In the genomic region with DNA sequence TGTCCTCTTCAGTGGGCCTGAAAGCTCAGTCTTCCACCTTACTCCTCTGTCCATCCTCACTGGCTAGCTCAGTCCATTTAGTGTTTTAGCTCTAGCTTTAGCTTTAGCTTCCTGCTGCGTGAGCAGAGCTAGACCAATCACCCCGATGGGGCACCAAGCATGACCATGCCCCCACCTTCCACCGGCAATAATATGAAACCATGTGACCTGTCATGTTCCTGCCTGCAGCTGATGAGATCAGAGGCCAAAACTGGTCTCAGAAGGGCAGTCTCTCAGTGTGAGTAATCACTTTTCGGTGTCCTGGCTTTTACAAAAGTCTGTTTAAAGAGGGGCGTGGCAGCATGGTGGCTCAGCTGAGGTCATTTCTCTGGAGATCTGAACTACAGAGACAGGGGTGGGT, we compare ENCODE assay signal across 19 mouse cellular contexts.
DNase-seq lines count a peak whose midpoint lies in the region; ATAC-seq and TF ChIP-seq lines count a peak whose summit lies in the region.
"Had no signal": no experiment of that assay in that cellular context is flagged by ENCODE, and none has a peak within 500 bp of the region (broad histone marks: within the 10 kb centered on the region; RNA-seq: fewer than 3 reads in every experiment).

No protein-coding gene starts in this region.

- peak; percentile 61 for TF ChIP-seq EP300 in CH12.LX (IDR thresholded peaks at IDR 0.05; ENCODE audit: low read length)

- peak; percentile 65 for ATAC-seq in kidney, postnatal 0 days (replicated peaks; ENCODE audit: low FRiP score, low read depth)
- peak; percentile 73 for ATAC-seq in heart, embryonic 15.5 days (replicated peaks; ENCODE audit: insufficient number of reproducible peaks, insufficient read depth, low FRiP score, low read depth)
- no peak for ATAC-seq in forebrain, embryonic 15.5 days (replicated peaks)
- ATAC-seq: Patski had no signal

- no peaks in the 10 kb centered on the region for H3K4me1 ChIP-seq in kidney, postnatal 0 days (replicated peaks; ENCODE audit: insufficient read depth, low read length)
- H3K4me1 ChIP-seq in CH12.LX (ENCODE audit: control insufficient read depth in 1 of 2, insufficient read depth in 2 of 2) = peaks cover 5 to 11% of the 10 kb centered on the region in 2 experiments
- H3K4me1 ChIP-seq in heart, embryonic 15.5 days (replicated peaks) = peaks cover 34% of the 10 kb centered on the region
- no peaks in the 10 kb centered on the region for H3K4me1 ChIP-seq in forebrain, embryonic 15.5 days
- H3K4me1 ChIP-seq: embryonic facial prominence, embryonic 12.5 days had no signal

- 57% methylated on average over 5 of the region's 5 CpGs for WGBS in kidney, postnatal 0 days
- WGBS in heart, embryonic 15.5 days = 42% methylated on average over 5 of the region's 5 CpGs
- 39% methylated on average over 5 of the region's 5 CpGs for WGBS in macrophage (ENCODE audit: missing documents)
- WGBS in forebrain, embryonic 15.5 days = 76% methylated on average over 5 of the region's 5 CpGs

- no peak overlapping the region for H3K27ac ChIP-seq in kidney, postnatal 0 days
- H3K27ac ChIP-seq in CH12.LX (ENCODE audit: insufficient read depth, low read depth) = no peak overlapping the region
- peak overlapping the region; percentile 41 for H3K27ac ChIP-seq in heart, embryonic 15.5 days
- H3K27ac ChIP-seq in macrophage = peak overlapping the region; percentile 61
- no peak overlapping the region for H3K27ac ChIP-seq in forebrain, embryonic 15.5 days (replicated peaks)
- H3K27ac ChIP-seq: embryonic facial prominence, embryonic 12.5 days; hindbrain, embryonic 14.5 days; liver, embryonic 14.5 days; midbrain, embryonic 12.5 days had no signal

- TF ChIP-seq RAD21 in CH12.LX (IDR thresholded peaks at IDR 0.05; ENCODE audit: low read depth, low read length) = no peak

- no peaks in the 10 kb centered on the region for H3K9me3 ChIP-seq in kidney, postnatal 0 days (replicated peaks; ENCODE audit: low read length)
- H3K9me3 ChIP-seq in CH12.LX (replicated peaks; ENCODE audit: low read length) = no peaks in the 10 kb centered on the region
- no peaks in the 10 kb centered on the region for H3K9me3 ChIP-seq in heart, embryonic 15.5 days (replicated peaks)
- no peaks in the 10 kb centered on the region for H3K9me3 ChIP-seq in forebrain, embryonic 15.5 days
- H3K9me3 ChIP-seq: embryonic facial prominence, embryonic 12.5 days; midbrain, embryonic 12.5 days had no signal

- no peak for TF ChIP-seq POLR2A in CH12.LX (IDR thresholded peaks at IDR 0.05; ENCODE audit: low read depth, low read length)

- no peak for DNase-seq in kidney, postnatal 0 days (ENCODE audit: low spot score)
- DNase-seq in kidney, adult 11 months = no peak
- peak; percentile 43 for DNase-seq in CH12.LX (ENCODE audit: extremely low read depth)
- no peak for DNase-seq in retina, embryonic 14.5 days (ENCODE audit: low spot score)
- no peak for DNase-seq in embryo, embryonic 10.5 days (ENCODE audit: low spot score)
- DNase-seq: cerebellum, adult 11 months; cerebellum, postnatal 36 days; gastrocnemius, postnatal 14 days; kidney, adult 8-10 months; lung, postnatal 36 days; thymus, adult 18-20 months had no signal

- H3K4me2 ChIP-seq in kidney, postnatal 0 days (ENCODE audit: low read length) = no peak overlapping the region
- H3K4me2 ChIP-seq in CH12.LX (ENCODE audit: insufficient read depth, low read depth, poor library complexity, severe bottlenecking) = peak overlapping the region; percentile 51; the same call in 1 of the 2 replicates
- no peak overlapping the region for H3K4me2 ChIP-seq in heart, embryonic 15.5 days
- no peak overlapping the region for H3K4me2 ChIP-seq in forebrain, embryonic 15.5 days (replicated peaks)
- H3K4me2 ChIP-seq: embryonic facial prominence, embryonic 12.5 days; hindbrain, embryonic 14.5 days; midbrain, embryonic 12.5 days had no signal

- in situ Hi-C loops in CH12.LX (cut with MboI; ENCODE audit: low pct_ligation_motif_present, low pct_unique_long_range_greater_than_20kb, low sequenced_read_pairs) = loop anchor here (10.0 kb wide), 1 partner anchor 66 kb away; no protein-coding TSS in a partner anchor

- H3K9ac ChIP-seq in kidney, postnatal 0 days (ENCODE audit: low read depth, low read length) = no peak overlapping the region
- H3K9ac ChIP-seq in CH12.LX (ENCODE audit: insufficient read depth, low read depth) = no peak overlapping the region
- no peak overlapping the region for H3K9ac ChIP-seq in heart, embryonic 15.5 days
- H3K9ac ChIP-seq in forebrain, embryonic 15.5 days (replicated peaks) = no peak overlapping the region
- H3K9ac ChIP-seq: embryonic facial prominence, embryonic 12.5 days; hindbrain, embryonic 14.5 days; liver, embryonic 14.5 days; midbrain, embryonic 12.5 days had no signal

- no peaks in the 10 kb centered on the region for H3K79me2 ChIP-seq in CH12.LX (replicated peaks; ENCODE audit: control insufficient read depth, extremely low read depth, insufficient read depth, poor library complexity, severe bottlenecking)
- no peaks in the 10 kb centered on the region for H3K79me2 ChIP-seq in macrophage (ENCODE audit: inconsistent target)

- dilution Hi-C loops in CH12.LX (cut with MboI; ENCODE audit: extremely low pct_ligation_motif_present, extremely low pct_unique_long_range_greater_than_20kb, low sequenced_read_pairs) = no loop called here

- no peak for TF ChIP-seq CTCF in kidney, postnatal 0 days (IDR thresholded peaks at IDR 0.05; ENCODE audit: low read depth)
- no peak for TF ChIP-seq CTCF in CH12.LX (conservative IDR thresholded peaks at IDR 0.05 in 1 of 2, IDR thresholded peaks at IDR 0.05 in 1 of 2; ENCODE audit: low read depth in 2 of 2, low read length in 2 of 2)

- H3K36me3 ChIP-seq in kidney, postnatal 0 days (ENCODE audit: insufficient read depth, low read length) = no peaks in the 10 kb centered on the region
- H3K36me3 ChIP-seq in CH12.LX (replicated peaks in 1 of 2; ENCODE audit: control insufficient read depth in 1 of 2, insufficient read depth in 1 of 2, low read length in 1 of 2) (no peaks in the 10 kb centered on the region), macrophage (ENCODE audit: inconsistent target) (no peaks in the 10 kb centered on the region)
- H3K36me3 ChIP-seq in heart, embryonic 15.5 days = peaks cover 51% of the 10 kb centered on the region
- H3K36me3 ChIP-seq in forebrain, embryonic 15.5 days = peaks cover 27% of the 10 kb centered on the region

- no peaks in the 10 kb centered on the region for H3K27me3 ChIP-seq in kidney, postnatal 0 days (ENCODE audit: insufficient read depth, low read length)
- H3K27me3 ChIP-seq in CH12.LX (replicated peaks) = peaks cover 65% of the 10 kb centered on the region
- H3K27me3 ChIP-seq in heart, embryonic 15.5 days = no peaks in the 10 kb centered on the region
- H3K27me3 ChIP-seq in forebrain, embryonic 15.5 days = no peaks in the 10 kb centered on the region
- H3K27me3 ChIP-seq: embryonic facial prominence, embryonic 12.5 days; midbrain, embryonic 12.5 days; Patski had no signal

- no peak overlapping the region for H3K4me3 ChIP-seq in kidney, postnatal 0 days (replicated peaks; ENCODE audit: low read depth, low read length)
- no peak overlapping the region for H3K4me3 ChIP-seq in CH12.LX (replicated peaks in 1 of 3; ENCODE audit: low read depth in 2 of 3, low read length in 2 of 3, poor library complexity in 1 of 3)
- H3K4me3 ChIP-seq in heart, embryonic 15.5 days = no peak overlapping the region
- no peak overlapping the region for H3K4me3 ChIP-seq in macrophage (ENCODE audit: inconsistent target)
- no peak overlapping the region for H3K4me3 ChIP-seq in forebrain, embryonic 15.5 days
- H3K4me3 ChIP-seq: embryonic facial prominence, embryonic 12.5 days; midbrain, embryonic 12.5 days had no signal

TF ChIP-seq in CH12.LX, 34 proteins besides CTCF, POLR2A, EP300 and RAD21 (continues in another document):
- TF ChIP-seq SMC3 (IDR thresholded peaks at IDR 0.05; ENCODE audit: low read depth, low read length) (no peak), CHD1 (IDR thresholded peaks at IDR 0.05; ENCODE audit: low read depth, low read length) (peak; percentile 85), JUND (conservative IDR thresholded peaks at IDR 0.05; ENCODE audit: low read depth, low read length) (peak; percentile 67; the same call in 1 of the 2 replicates), HCFC1 (IDR thresholded peaks at IDR 0.05; ENCODE audit: low read depth, low read length) (peak; percentile 57), JUN (IDR thresholded peaks at IDR 0.05; ENCODE audit: insufficient read depth, low read depth, low read length) (peak; percentile 97), USF2 (conservative IDR thresholded peaks at IDR 0.05; ENCODE audit: low read depth, low read length) (peak; percentile 45; the same call in 1 of the 2 replicates), MEF2A (IDR thresholded peaks at IDR 0.05; ENCODE audit: borderline replicate concordance, low read depth, low read length) (peak; percentile 99), PAX5 (IDR thresholded peaks at IDR 0.05; ENCODE audit: low read length) (no peak), IRF4 (IDR thresholded peaks at IDR 0.05; ENCODE audit: low read depth, low read length) (peak; percentile 70), ELF1 (IDR thresholded peaks at IDR 0.05; ENCODE audit: low read depth, low read length) (peak; percentile 59), TBP (conservative IDR thresholded peaks at IDR 0.05; ENCODE audit: low read depth, low read length) (no peak), MAZ (IDR thresholded peaks at IDR 0.05; ENCODE audit: low read depth, low read length) (peak; percentile 61; the same call in 1 of the 2 replicates), MAX (IDR thresholded peaks at IDR 0.05; ENCODE audit: low read length) (peak; percentile 74), NRF1 (IDR thresholded peaks at IDR 0.05; ENCODE audit: low read depth, low read length) (0 out of 2 replicates have a peak, but pooled peaks have one; percentile 21), RCOR1 (conservative IDR thresholded peaks at IDR 0.05; ENCODE audit: low read depth, low read length) (peak; percentile 57; the same call in 1 of the 2 replicates), MYC (IDR thresholded peaks at IDR 0.05; ENCODE audit: low read depth, low read length) (peak; percentile 68; the same call in 1 of the 2 replicates), ZKSCAN1 (IDR thresholded peaks at IDR 0.05; ENCODE audit: borderline replicate concordance, low read depth, low read length) (no peak), ZC3H11A (IDR thresholded peaks at IDR 0.05; ENCODE audit: low read depth, low read length) (no peak), ZMIZ1 (IDR thresholded peaks at IDR 0.05; ENCODE audit: low read depth, low read length) (no peak), MAFK (IDR thresholded peaks at IDR 0.05; ENCODE audit: insufficient replicate concordance, low read length) (peak; percentile 59; the same call in 1 of the 2 replicates), TCF12 (IDR thresholded peaks at IDR 0.05; ENCODE audit: low read depth, low read length) (0 out of 2 replicates have a peak, but pooled peaks have one; percentile 19), MXI1 (IDR thresholded peaks at IDR 0.05; ENCODE audit: low read depth, low read length) (peak; percentile 89), USF1 (IDR thresholded peaks at IDR 0.05; ENCODE audit: low read depth, low read length) (peak; percentile 72)

Comparison
In these comparisons a context has a peak if more than half of its experiments do, and no peak if none do; other contexts are left out.
1. H3K27ac ChIP-seq: peak in heart, embryonic 15.5 days (single experiment) and macrophage (single experiment); none in kidney, postnatal 0 days (single experiment), CH12.LX (single experiment) and forebrain, embryonic 15.5 days (single experiment).